In the genomic region with DNA sequence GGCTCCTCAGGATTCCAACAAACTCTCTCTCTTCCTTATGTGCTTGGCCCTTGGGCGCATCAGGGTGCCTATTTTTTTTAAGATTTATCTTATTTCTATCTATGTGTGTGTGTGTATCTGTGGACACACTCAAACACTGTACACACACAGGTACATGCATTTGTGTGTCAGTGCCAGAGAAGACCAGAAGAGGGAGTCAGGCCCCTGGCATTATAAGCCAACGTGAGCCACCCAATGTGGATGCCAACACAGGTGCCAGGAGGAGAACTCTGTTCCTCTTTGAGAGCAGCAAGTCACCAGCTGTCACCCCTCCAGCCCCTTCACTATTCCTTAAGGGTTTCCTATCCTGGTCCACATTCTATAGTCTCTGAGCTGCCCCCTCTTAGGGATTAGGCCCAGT, we compare ENCODE assay signal across 8 mouse cellular contexts. TPM values are rescaled to one million over a fixed set of nuclear protein-coding genes. Genes with fewer than 3 reads are reported as not detected.
DNase-seq lines count a peak whose midpoint lies in the region; ATAC-seq lines count a peak whose summit lies in the region.

No protein-coding gene starts in this region.

- ATAC-seq in common myeloid progenitor, adult 5-6 weeks (replicated peaks; ENCODE audit: low read depth, poor library complexity, severe bottlenecking) = peak; percentile 68

- peak; percentile 61 for DNase-seq in adrenal gland, postnatal 10 days
- DNase-seq in adrenal gland, adult 8-10 months = no peak
- DNase-seq in A20 (ENCODE audit: low read depth, low spot score) = peak; percentile 81
- DNase-seq in lung, postnatal 14 days = peak; percentile 56
- DNase-seq in thymus, postnatal 4 days = peak; percentile 74
- DNase-seq in frontal cortex, adult 2 months (ENCODE audit: extremely low spot score in 1 of 2, low spot score in 1 of 2) = no peak
- no peak for DNase-seq in gastrocnemius, postnatal 14 days

- intact Hi-C loops in gastrocnemius, postnatal 14 days (cut with DNase I; ENCODE audit: low total_unique reads) = loop anchor here (5.0 kb wide), 2 partner anchors 33 to 143 kb away; partner anchors contain the start of gene Eif2d

RNA-seq across cellular contexts. Expression of gene Dyrk3, which starts 19.1 kb away (rescaled TPM):
- 1 to 10 TPM; 3.6 to 5.8 TPM for total RNA-seq in adrenal gland, postnatal 10 days (2021)
- 1 to 10 TPM; 4.9 to 9.5 (median 6.3) TPM for total RNA-seq in adrenal gland, adult 8-10 months (2022)
- 10.3 and 11.4 TPM in 2 replicates for total RNA-seq in common myeloid progenitor, adult 5-6 weeks (2017)
- polyA plus RNA-seq in frontal cortex, adult 2 months (2012; rRNA removed) = 4.9 and 5.0 TPM in 2 replicates
- under 1 TPM; 0.07 to 0.14 TPM for total RNA-seq in gastrocnemius, postnatal 14 days (2021)

RNA-seq across cellular contexts. Expression of gene Mapkapk2, which starts 21.4 kb away (rescaled TPM):
- total RNA-seq in adrenal gland, postnatal 10 days (2021) = 100 to 1,000 TPM; 159 to 169 TPM
- 100 to 1,000 TPM; 155 to 174 (median 159) TPM for total RNA-seq in adrenal gland, adult 8-10 months (2022)
- total RNA-seq in common myeloid progenitor, adult 5-6 weeks (2017) = 124 and 128 TPM in 2 replicates
- 27.6 and 28.6 TPM in 2 replicates for polyA plus RNA-seq in frontal cortex, adult 2 months (2012; rRNA removed)
- total RNA-seq in gastrocnemius, postnatal 14 days (2021) = 100 to 1,000 TPM; 151 to 154 TPM

RNA-seq across cellular contexts. Expression of gene Eif2d, which starts 34.0 kb away (rescaled TPM):
- total RNA-seq in adrenal gland, postnatal 10 days (2021) = 10 to 100 TPM; 40.3 to 50.5 TPM
- total RNA-seq in adrenal gland, adult 8-10 months (2022) = 10 to 100 TPM; 44.9 to 56.7 (median 50.0) TPM
- total RNA-seq in common myeloid progenitor, adult 5-6 weeks (2017) = 28.7 and 32.8 TPM in 2 replicates
- 52.9 and 54.2 TPM in 2 replicates for polyA plus RNA-seq in frontal cortex, adult 2 months (2012; rRNA removed)
- 10 to 100 TPM; 23.1 to 26.1 TPM for total RNA-seq in gastrocnemius, postnatal 14 days (2021)

Comparison
In these comparisons a context has a peak if more than half of its experiments do, and no peak if none do; other contexts are left out.
1. DNase-seq: peak in adrenal gland, postnatal 10 days (single experiment), A20 (single experiment), lung, postnatal 14 days (single experiment) and thymus, postnatal 4 days (single experiment); none in adrenal gland, adult 8-10 months (single experiment), frontal cortex, adult 2 months (0 of 2) and gastrocnemius, postnatal 14 days (single experiment).